Mouse (Mus musculus): ENCODE results near the gene Eri3.

- TF ChIP-seq POLR2A (IDR thresholded peaks at IDR 0.05; ENCODE audit: borderline replicate concordance, extremely low read depth, insufficient read depth, insufficient read length, poor library complexity, severe bottlenecking) (no peak), CTCF (IDR thresholded peaks at IDR 0.05; ENCODE audit: borderline replicate concordance, extremely low read depth, insufficient read depth, insufficient read length) (no peak)
Observed at GRCm38 (mm10) chr4:117646496-117646895, 96.3 kb downstream of the Eri3 start.
